Mouse (Mus musculus): ENCODE results near the gene Dhx37.

Dhx37 gene

GRCm38 (mm10) chr5:125433793-125434337, at the start of gene Dhx37:
TSS of gene Dhx37 (minus strand) at chr5:125434121.
- DNase-seq (ENCODE audit: low spot score), result peak; percentile 84

- DNase-seq (ENCODE audit: low spot score), result no peak
Observed at GRCm38 (mm10) chr5:125482474-125482873, 48.6 kb upstream of the Dhx37 start.

DNA sequence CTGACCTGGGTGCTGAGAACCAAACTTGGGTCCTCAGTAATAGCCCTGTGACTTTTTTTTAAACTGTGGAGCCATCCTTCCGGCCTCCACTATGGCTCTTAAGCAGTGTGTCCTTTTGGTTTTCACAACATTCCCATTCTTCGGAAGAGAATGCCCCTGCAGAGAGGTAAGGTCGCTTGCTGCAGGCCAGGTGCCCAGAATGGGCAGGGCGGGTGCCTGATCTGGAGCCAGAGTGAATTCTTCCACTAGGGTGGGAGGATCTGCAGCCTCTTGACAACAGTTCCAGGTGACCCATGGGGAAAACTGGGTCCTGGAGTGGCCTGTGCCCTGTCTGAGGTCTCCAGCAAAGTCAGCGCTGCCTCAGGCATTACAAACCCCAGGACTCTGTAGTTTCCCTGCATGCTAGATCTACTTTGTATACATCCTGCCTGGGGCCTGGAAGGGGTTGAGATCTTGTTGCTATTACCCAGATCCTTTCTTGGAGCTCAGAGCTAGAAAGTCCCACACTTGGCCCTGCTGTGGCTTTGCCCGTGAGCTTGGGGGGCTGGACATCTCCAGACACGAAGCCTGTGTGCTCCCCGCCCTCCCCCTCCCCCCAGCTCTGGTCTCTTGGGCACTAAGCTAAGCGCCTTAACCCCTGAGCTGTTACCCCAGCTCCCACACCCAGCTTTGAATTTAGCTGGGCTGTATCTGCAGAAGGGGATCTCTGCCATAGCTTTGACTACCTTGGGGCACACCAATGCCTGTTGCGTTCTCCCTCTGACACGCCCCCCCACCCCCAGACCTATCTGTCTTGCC, 46.7 kb upstream of the Dhx37 start:
- DNase-seq (ENCODE audit: low spot score), result no peak

- DNase-seq (ENCODE audit: low spot score), result no peak
Observed at GRCm38 (mm10) chr5:125479376-125479775, 45.5 kb upstream of the Dhx37 start.

DNA sequence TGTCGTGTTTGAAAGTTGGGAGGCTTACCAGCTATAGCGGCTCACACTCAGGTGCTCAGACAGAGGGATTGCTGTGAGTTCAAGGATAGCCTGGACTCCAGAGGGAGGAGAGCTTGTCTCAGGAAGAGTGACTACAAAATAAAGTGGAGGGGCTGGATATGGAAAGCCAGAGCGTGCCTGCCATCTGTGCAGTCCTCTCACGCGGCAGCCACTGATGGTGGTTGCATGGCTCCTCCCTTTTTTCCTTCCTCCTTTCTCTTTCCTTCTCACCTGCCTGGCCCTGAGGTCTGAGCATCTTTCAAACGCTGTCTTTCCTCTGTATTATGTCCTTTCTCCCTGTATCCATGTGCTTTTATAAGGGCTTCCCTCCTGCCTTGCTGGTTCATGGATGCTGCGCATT, 44.1 kb upstream of the Dhx37 start:
- no peak for DNase-seq (ENCODE audit: low spot score)

DNA sequence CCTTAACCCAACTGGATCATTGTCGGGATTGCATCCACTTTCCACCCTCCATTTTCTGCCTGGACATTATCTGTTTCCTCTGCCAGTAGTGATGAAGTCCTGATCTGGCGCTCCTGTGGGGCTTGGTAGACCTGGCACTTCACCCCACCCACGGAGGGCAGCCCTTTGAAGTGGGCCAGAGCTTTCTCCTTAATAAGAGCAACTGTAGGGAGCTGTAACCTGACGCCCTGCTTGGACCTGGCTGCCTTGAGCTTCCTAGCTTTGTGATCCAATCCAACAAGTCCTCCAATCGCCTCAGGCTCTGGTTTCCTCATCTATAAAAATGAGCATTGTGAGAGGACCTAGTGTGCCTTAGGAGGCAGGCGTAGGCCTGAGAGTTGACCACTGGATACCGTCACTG, 43.6 kb upstream of the Dhx37 start:
- DNase-seq (ENCODE audit: low spot score), result no peak

DNA sequence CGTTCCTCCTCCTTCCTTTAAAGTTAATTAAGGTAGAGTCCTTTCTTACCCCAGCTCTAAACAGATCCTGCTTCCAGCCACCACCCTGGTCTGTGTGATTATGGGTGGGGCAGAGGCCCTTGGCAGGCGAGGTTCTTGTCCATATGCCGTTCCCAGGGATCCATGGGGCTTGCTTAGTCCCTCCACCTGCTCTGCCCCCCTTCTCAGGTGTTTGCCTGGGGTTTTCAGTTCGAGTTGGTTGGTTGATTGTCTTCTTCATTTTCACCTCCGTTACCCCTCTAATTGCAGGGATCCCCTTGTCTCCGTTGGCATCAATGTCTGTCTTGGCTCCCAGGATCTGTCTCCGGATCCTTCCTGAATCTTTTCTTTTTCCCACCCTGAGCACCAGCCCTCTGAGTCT, 42.9 kb upstream of the Dhx37 start:
- no peak for DNase-seq (ENCODE audit: low spot score)

- no peak for DNase-seq (ENCODE audit: low spot score)
Observed at GRCm38 (mm10) chr5:125476286-125476625, 42.3 kb upstream of the Dhx37 start.

DNA sequence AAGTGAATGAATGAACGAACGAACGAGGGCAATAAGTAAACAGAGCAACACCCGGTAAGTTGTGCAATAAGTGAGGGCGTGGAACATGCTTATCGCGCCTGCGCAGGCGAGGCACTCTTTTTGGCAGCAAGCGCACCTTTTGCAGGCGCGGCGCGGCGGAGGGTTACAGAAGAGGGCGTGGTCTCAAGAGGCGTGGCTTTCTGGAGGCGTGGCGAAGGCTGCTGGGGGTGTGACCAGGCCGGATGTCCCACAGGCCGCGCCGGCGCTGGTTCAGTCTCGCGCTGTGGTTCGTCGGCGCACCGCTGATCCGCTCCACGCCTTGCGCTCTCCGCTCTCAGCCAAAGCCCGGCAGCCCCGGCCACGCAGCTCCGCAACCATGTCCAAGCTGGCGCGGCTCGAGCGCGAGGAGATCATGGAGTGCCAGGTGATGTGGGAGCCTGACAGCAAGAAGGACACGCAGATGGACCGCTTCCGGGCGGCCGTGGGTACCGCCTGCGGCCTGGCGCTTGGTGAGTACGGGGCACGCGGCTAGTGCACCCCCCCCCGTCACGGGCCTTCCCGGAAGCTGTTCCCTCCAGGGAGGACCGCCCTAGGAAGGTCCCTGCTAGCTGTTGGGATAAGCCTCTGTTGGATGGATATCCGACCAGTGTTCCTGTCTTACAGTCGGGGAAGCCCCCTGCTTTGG, 41.8 kb upstream of the Dhx37 start, which contains the start of gene Aacs:
Aacs (plus strand) TSS at position 214 of the 685 bp plus-strand sequence.
- DNase-seq (ENCODE audit: low spot score), result peak; percentile 95

- no peak for DNase-seq (ENCODE audit: low spot score)
Observed at GRCm38 (mm10) chr5:125475030-125475429, 41.1 kb upstream of the Dhx37 start.

DNA sequence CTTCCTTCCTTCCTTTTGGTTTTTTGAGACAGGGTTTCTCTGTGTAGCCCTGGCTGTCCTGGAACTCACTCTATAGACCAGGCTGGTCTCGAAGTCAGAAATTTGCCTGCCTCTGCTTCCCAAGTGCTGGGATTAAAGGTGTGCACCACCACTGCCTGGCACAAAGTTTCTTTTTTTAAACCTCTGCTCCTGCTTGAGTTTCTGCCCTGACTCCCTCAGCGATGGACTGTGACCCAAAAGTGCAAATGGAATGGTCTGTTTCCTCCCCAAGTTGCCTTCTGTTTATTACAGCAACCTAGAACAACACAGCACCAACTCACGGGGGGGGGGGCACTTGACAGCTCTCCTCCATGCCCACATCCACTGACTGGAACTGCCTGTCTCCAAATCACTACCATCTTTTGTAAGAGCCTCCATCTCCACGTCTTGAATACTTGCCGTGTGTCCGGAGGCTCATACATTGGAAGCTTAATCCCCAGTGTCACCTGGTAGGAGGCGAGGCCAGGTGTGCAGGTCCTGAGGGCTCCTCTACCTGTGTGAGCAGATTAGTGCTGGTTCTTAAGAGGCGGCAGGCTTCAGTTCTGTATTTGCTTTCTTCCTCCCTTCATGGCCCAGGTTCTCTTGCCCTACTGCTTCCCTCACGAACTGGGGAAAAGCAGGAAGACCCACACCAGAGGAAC, 39.0 kb upstream of the Dhx37 start:
- no peak for DNase-seq (ENCODE audit: low spot score)

DNA sequence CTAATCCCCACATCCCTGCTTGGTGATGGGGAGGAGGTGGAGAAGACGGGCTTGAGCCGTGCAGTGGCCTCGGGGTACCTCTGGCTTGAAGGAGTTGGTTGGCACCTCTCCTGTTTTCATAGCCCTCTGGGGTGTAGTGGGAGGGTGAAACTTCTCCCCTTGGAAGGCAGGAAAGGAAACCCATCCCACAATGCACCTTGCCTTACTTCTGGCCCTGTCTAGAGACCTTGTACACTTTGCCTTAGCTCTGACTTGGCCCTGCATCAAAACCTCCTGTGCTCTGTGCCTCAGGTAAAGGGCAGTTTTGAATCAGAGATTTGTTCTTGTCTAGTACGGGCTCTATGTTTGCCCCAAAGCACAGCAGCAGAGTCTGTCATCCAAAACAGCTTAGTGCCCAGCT, 36.8 kb upstream of the Dhx37 start:
- DNase-seq (ENCODE audit: low spot score), result no peak

GRCm38 (mm10) chr5:125467261-125467660, 33.3 kb upstream of the Dhx37 start:
- DNase-seq (ENCODE audit: low spot score), result no peak

DNA sequence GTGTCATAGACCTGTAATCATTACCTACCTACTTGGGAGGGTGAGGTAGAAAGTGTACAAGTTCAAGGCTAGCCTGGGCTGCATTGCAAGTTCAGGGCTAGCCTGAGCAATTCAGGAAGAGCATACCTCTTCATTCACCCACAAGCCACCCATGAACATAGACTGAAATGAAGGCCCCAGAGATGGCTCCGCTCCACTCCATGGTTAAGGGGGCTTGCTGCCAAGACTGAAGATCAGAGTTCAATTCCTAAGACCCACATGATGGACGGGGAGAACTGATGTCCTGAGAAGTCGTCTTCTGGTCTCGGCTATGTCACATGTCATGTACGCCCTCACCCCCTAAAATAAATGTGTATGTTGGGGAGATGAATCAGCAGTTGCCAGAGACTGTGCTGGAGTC, 32.6 kb upstream of the Dhx37 start:
- no peak for DNase-seq (ENCODE audit: low spot score)

GRCm38 (mm10) chr5:125465701-125466106, 31.8 kb upstream of the Dhx37 start:
- DNase-seq (ENCODE audit: low spot score), result peak; percentile 97

DNA sequence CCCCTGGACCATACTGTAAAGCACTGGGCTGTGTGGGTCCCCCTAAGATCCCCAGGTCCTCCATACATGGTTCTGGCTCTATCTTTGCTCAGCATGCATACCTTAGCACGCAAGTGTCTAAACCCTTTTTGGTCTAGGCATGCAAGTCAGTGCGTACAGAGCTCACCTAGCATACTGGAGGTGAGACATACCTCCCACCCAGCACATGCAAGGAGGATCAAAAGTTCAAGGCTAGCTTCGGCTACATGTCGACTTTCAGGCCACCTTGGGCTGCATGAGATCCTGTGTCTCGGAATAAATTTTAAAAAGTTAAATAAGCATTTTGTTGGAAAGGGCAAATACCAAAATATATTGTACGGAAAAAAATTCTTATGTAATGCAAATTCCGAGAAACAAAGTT, 31.3 kb upstream of the Dhx37 start:
- no peak for DNase-seq (ENCODE audit: low spot score)

DNA sequence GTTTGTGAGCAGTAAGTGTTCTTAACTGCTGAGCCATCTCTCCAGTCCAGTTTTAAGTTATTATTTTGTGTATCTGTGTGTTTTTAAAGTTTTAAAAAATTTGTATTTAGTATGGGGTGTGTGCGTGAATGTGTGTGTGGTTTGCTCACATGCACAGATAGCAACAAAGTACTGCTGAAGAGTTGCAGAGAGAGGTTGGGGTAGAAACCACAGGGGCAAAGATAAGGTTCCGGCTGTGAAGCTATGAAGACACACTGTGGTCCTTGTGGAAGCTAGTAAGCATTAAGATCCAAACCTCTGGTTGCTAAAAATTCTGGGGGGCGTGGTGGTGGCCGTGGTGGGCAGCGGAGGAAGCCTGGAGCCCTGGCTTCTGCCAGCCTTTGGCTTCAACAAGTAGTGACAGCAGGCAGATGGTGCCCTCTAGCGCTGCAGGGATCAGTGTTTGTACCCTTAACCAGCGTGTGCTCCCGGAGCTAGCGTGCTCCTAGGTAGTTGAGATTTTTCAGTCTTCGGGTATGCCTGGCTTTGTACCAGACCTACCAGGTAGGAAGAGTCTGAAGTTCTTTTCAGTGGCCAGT, 28.0 kb upstream of the Dhx37 start:
- no peak for DNase-seq (ENCODE audit: low spot score)

DNA sequence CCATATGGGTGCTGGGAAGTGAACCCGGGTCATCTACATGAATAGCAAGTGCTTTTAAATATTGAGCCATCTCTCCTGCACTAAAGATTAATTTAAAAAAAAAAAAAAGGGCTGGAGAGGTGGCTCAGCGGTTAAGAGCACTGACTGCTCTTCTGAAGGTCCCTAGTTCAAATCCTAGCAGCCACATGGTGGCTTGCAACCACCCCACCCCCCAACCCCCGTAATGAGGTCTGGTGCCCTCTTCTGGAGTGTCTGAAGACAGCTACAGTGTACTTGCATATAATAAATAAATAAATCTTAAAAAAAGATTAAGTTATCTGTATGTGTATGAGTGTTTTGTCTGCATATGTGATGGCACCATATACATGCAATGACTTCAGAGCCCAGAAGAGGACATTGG, 26.7 kb upstream of the Dhx37 start:
- no peak for DNase-seq (ENCODE audit: low spot score)

GRCm38 (mm10) chr5:125457538-125457937, 23.6 kb upstream of the Dhx37 start:
- no peak for DNase-seq (ENCODE audit: low spot score)

DNA sequence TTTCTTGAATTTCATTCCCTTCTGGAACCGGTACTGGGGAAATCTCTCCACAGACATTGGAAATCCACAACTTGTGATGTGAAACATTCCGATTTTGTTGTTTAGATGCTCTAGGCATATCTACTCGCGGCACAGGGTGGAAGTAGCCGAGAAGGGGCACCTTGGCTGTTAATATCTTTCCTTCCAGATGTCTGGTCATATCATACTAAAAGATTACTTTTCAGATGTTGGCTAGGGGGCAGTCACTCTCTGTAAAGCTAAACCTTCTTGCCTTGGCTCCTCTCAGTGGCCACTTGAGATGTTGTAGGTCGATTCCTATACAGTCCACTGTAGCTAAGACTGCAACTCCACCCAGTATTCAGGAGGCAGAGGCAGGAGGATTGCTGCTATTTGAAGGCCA, 22.2 kb upstream of the Dhx37 start:
- DNase-seq (ENCODE audit: low spot score), result no peak

- DNase-seq (ENCODE audit: low spot score), result no peak
Observed at GRCm38 (mm10) chr5:125452573-125452972, 18.7 kb upstream of the Dhx37 start.

- no peak for DNase-seq (ENCODE audit: low spot score)
Observed at GRCm38 (mm10) chr5:125449306-125449705, 15.4 kb upstream of the Dhx37 start.

Measured in left cerebral cortex, adult 11 months (tissue).